Mouse (Mus musculus): Measurements from ENCODE around the gene Sfxn1. TPM values are rescaled to one million over a fixed set of nuclear protein-coding genes. Genes with fewer than 3 reads are reported as not detected.
A peak's percentile ranks its signal among the peaks of the same experiment; 100 is the strongest.

Gene Sfxn1
- polyA plus RNA-seq, 1 experiment, result 106 TPM

DNA sequence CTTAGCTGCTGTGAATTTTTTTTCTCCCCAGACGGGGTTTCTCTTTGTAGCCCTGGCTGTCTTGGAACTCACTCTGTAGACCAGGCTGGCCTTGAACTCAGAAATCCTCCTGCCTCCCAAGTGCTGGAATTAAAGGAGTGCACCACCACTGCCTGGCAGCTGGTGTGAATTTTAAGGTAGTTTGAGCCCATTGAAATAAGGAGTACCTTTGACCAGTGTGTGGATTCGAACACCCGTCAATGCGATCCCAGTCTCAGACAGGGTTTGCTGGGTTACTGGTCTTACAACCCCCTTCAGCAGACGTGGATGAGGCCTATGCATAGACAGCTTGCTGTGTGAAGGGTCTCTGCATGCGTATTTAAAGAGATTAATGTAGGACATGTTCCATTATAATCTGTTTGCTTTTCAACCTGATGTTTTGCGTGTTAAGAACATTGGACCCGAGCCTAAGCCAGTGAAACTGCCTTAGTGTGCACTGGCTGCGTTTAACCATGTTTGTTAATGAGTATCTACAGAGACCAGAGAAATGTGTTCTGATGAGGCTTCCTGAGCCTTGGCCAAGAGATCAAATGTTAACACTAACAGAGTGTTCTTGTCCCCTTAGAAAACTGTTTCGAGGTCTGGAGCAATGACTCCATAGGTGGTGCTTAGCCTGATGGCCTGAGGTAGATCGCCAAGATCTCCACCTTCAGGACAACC lies 5.2 kb downstream of the Sfxn1 start:
- TF ChIP-seq CTCF (conservative IDR thresholded peaks at IDR 0.05; ENCODE audit: insufficient read depth, insufficient read length, low read depth, low read length) (no peak), POLR2A (IDR thresholded peaks at IDR 0.05; ENCODE audit: low read depth, low read length) (no peak)
- Histone ChIP-seq H3K27me3 (replicated peaks; ENCODE audit: control insufficient read depth, insufficient read depth, low read length) (no peaks in the 10 kb centered on the region), H3K4me3 (ENCODE audit: insufficient read depth, low read depth, low read length) (no peak overlapping the region), H3K27ac (ENCODE audit: insufficient read depth, low read depth, low read length) (peak overlapping the region; percentile 95), H3K36me3 (ENCODE audit: control insufficient read depth, insufficient read depth, low read length) (no peaks in the 10 kb centered on the region), H3K4me1 (ENCODE audit: control insufficient read depth, insufficient read depth, low read length) (peaks cover 33% of the 10 kb centered on the region)
- WGBS, result 58% methylated on average over 11 of the region's 11 CpGs
- DNase-seq, result peak; percentile 91

DNA sequence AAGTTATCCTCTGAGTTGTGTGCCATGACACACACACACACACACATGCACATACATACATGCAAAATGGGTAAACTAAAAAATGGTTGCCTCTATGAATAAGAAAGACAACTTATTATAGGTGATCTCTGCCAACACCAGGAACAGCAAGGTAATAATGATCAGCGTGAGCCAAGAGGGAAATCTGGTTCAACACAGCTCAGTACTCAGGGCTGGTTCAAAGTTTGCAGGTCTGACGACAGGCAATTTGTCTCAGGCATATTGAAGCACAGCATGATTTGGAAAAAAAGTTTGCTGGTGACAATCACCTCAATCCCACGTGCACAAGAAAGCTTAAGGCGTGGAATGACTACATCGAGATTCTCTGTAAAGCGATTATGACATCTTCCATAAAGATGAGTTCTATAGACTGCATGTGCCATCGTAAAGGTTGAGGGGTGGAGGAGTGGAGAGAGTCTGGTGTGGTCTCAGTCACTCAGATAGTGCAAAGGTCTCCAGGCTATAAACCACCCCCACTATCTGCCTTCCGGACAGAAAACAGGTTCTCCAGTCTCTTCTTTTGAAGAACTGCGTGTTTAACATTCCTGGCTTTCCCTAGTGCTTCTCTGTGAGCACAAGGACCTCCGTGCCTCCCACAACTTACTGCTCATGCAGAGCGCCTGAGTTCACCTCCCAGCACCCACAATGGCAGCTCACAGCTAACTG lies 6.0 kb downstream of the Sfxn1 start:
- Histone ChIP-seq H3K4me3 (ENCODE audit: insufficient read depth, low read depth, low read length) (no peak overlapping the region), H3K27ac (ENCODE audit: insufficient read depth, low read depth, low read length) (peak overlapping the region; percentile 95), H3K36me3 (ENCODE audit: control insufficient read depth, insufficient read depth, low read length) (no peaks in the 10 kb centered on the region), H3K27me3 (replicated peaks; ENCODE audit: control insufficient read depth, insufficient read depth, low read length) (no peaks in the 10 kb centered on the region), H3K4me1 (ENCODE audit: control insufficient read depth, insufficient read depth, low read length) (peaks cover 34% of the 10 kb centered on the region)
- WGBS, result 49% methylated on average over 11 of the region's 11 CpGs
- TF ChIP-seq POLR2A (IDR thresholded peaks at IDR 0.05; ENCODE audit: low read depth, low read length) (no peak), CTCF (conservative IDR thresholded peaks at IDR 0.05; ENCODE audit: insufficient read depth, insufficient read length, low read depth, low read length) (no peak)
- DNase-seq, result peak; percentile 54

DNA sequence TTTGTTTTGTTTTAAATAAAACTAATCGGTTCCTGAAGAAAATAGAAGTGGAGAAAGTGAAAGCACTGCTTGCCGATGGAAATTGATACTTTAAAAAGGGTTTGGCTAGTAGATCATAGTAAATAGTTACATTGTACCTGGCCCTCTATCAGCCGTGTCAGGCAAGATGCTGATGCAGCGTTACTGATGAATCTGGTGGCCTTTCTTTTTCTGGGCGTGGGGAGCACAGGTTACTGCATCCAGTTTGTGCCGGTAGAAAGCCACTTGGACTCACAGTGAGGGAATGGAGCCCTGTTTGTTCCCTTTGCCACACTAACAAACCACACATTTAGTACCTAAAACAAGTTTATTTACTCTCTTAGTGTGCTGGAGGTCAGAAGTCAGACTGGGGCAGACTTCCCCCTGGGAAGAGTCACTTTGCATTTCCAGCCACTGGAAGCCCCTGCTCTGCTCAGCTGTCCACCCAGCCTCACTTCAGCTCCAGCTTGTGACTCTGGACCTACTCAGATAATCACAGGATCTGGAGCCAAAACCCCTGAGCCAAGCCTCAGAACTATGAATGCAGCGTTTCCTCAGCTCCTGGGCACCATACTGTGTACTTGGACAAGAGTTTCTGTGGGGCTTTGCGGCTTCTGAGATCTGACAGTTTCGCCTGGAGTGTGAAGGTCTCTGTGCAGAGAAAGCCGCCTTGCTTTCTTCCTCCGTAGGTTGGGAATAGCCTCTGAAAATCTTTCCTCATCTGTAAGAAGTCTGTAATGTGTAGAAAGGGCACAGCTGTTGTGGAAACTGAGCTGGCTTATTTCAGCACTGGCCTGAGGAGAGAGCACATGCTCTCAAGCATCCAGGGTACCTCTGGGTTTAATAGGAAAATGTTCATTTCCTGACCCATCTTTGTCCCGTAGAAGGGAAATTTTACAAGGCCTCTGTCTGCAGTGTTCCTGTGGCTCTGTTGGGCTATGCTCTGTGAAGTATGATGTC lies 8.4 kb downstream of the Sfxn1 start:
- no peak overlapping the region for H3K4me3 ChIP-seq (ENCODE audit: insufficient read depth, low read depth, low read length)
- H3K36me3 ChIP-seq (ENCODE audit: control insufficient read depth, insufficient read depth, low read length), result no peaks in the 10 kb centered on the region
- H3K27ac ChIP-seq (ENCODE audit: insufficient read depth, low read depth, low read length), result peak overlapping the region; percentile 66
- DNase-seq, result peak; percentile 77
- H3K4me1 ChIP-seq (ENCODE audit: control insufficient read depth, insufficient read depth, low read length), result peaks cover 36% of the 10 kb centered on the region
- no peaks in the 10 kb centered on the region for H3K27me3 ChIP-seq (replicated peaks; ENCODE audit: control insufficient read depth, insufficient read depth, low read length)
- 46% methylated on average over 12 of the region's 12 CpGs for WGBS
- no peak for TF ChIP-seq POLR2A (IDR thresholded peaks at IDR 0.05; ENCODE audit: low read depth, low read length)
- no peak for TF ChIP-seq CTCF (conservative IDR thresholded peaks at IDR 0.05; ENCODE audit: insufficient read depth, insufficient read length, low read depth, low read length)

DNA sequence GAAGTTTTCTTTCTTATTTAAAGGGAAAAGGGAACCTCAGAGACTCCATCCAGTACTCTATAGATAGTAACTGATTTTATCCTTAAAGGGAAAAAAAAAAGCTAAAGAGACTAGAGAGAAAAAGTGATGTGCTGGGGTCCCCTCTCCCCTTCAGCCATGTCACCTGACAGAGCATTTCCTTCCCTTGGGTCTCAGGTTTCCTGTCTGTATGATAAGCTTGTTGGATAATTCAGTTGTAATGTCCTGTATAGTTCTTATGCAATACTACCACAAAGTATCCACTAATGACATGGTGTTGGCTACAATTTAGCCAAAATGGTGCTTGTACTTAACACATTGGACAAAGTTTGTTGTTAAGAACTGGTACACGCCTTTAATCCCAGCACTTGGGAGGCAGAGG lies 9.1 kb downstream of the Sfxn1 start:
- H3K36me3 ChIP-seq (ENCODE audit: control insufficient read depth, insufficient read depth, low read length), result no peaks in the 10 kb centered on the region
- no peak overlapping the region for H3K27ac ChIP-seq (ENCODE audit: insufficient read depth, low read depth, low read length)
- no peak for DNase-seq
- 70% methylated on average over 1 of the region's 1 CpGs for WGBS
- H3K4me1 ChIP-seq (ENCODE audit: control insufficient read depth, insufficient read depth, low read length), result peaks cover 33% of the 10 kb centered on the region
- H3K27me3 ChIP-seq (replicated peaks; ENCODE audit: control insufficient read depth, insufficient read depth, low read length), result no peaks in the 10 kb centered on the region
- no peak overlapping the region for H3K4me3 ChIP-seq (ENCODE audit: insufficient read depth, low read depth, low read length)
- TF ChIP-seq POLR2A (IDR thresholded peaks at IDR 0.05; ENCODE audit: low read depth, low read length) (no peak), CTCF (conservative IDR thresholded peaks at IDR 0.05; ENCODE audit: insufficient read depth, insufficient read length, low read depth, low read length) (no peak)

DNA sequence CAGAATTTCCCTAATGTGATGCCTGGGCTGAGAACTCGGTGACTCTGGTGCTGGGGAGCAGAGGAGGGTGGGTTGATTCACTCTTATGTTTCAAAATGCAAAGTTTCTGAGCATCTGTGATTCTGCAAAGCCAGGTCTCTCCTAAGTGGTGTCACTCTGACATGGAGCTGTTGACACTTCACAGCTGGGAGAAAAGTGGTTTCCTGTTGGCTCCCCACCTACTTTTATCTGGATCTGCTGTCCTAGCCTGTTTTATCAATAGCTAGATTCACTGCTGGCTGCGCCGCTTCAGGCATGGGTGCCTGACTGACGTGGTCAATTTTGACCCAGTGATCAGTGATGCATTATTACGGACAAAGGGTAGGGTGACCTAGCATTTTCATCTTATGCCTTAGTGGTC lies 11.3 kb downstream of the Sfxn1 start:
- 46% methylated on average over 5 of the region's 5 CpGs for WGBS
- no peak for DNase-seq
- H3K4me1 ChIP-seq (ENCODE audit: control insufficient read depth, insufficient read depth, low read length), result peaks cover 27% of the 10 kb centered on the region
- no peak overlapping the region for H3K4me3 ChIP-seq (ENCODE audit: insufficient read depth, low read depth, low read length)
- no peaks in the 10 kb centered on the region; the same call in none of the 2 replicates for H3K36me3 ChIP-seq (ENCODE audit: control insufficient read depth, insufficient read depth, low read length)
- H3K27ac ChIP-seq (ENCODE audit: insufficient read depth, low read depth, low read length), result no peak overlapping the region
- no peaks in the 10 kb centered on the region for H3K27me3 ChIP-seq (replicated peaks; ENCODE audit: control insufficient read depth, insufficient read depth, low read length)
- TF ChIP-seq POLR2A (IDR thresholded peaks at IDR 0.05; ENCODE audit: low read depth, low read length), result no peak
- TF ChIP-seq CTCF (conservative IDR thresholded peaks at IDR 0.05; ENCODE audit: insufficient read depth, insufficient read length, low read depth, low read length), result no peak

DNA sequence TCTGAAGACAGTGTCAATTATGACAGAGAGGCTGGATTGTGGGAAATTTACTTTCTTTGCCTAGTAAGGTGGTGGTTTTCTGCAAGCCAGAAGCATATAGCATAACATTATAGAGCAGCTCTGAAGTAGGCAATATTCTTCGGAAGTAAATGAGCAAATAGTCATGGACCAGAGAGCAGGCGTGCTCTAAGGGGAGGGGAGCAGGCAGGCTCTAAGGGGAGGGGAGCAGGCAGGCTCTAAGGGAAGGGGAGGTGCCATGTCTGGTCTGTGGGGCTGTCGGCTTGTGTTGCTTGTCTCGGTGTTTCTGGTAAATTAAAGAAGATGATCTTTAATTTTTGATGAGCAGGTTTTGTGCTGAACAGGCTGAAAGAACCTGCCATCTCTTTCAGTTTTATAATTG lies 12.5 kb downstream of the Sfxn1 start:
- Histone ChIP-seq H3K27me3 (replicated peaks; ENCODE audit: control insufficient read depth, insufficient read depth, low read length) (no peaks in the 10 kb centered on the region), H3K36me3 (ENCODE audit: control insufficient read depth, insufficient read depth, low read length) (no peaks in the 10 kb centered on the region; the same call in none of the 2 replicates), H3K4me1 (ENCODE audit: control insufficient read depth, insufficient read depth, low read length) (peaks cover 18% of the 10 kb centered on the region; the same call in 1 of the 2 replicates), H3K4me3 (ENCODE audit: insufficient read depth, low read depth, low read length) (no peak overlapping the region), H3K27ac (ENCODE audit: insufficient read depth, low read depth, low read length) (no peak overlapping the region)
- no peak for TF ChIP-seq CTCF (conservative IDR thresholded peaks at IDR 0.05; ENCODE audit: insufficient read depth, insufficient read length, low read depth, low read length)
- TF ChIP-seq POLR2A (IDR thresholded peaks at IDR 0.05; ENCODE audit: low read depth, low read length), result no peak
- WGBS, result 33% methylated on average over 4 of the region's 4 CpGs
- DNase-seq, result no peak

All from kidney, adult 2 months (tissue).